Mouse (Mus musculus) urinary bladder, postnatal 4 days (tissue): ENCODE measurements around the gene Grrp1.
"Not testable (repeated sequence)": the region's sequence is repeated elsewhere in the genome, so short reads cannot be mapped to it uniquely, and the experiment has no call there.

ENCODE experiments used
- DNase-seq, 2 experiments: peaks; one replicate each; pipeline ENCODE4 v3.0.0; 2021 to 2022; ENCODE audit warnings: low spot score in 2 of 2

The Grrp1 gene

DNA sequence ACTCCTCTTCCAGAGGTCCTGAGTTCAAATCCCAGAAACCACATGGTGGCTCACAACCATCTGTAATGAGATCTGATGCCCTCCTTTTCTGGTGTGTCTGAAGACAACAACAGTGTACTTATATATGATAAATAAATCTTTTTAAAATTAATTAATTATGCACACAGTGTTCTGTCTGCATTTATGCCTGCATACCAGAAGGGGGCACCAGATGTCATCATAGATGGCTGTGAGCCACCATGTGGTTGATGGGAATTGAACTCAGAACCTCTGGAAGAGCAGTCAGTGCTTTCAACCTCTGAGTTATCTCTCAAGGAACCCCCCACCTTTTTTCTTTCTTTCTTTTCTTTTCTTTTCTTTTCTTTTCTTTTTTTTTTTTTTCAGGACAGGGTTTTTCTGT, 15.7 kb upstream of the Grrp1 start:
- not testable (repeated sequence) for DNase-seq

DNA sequence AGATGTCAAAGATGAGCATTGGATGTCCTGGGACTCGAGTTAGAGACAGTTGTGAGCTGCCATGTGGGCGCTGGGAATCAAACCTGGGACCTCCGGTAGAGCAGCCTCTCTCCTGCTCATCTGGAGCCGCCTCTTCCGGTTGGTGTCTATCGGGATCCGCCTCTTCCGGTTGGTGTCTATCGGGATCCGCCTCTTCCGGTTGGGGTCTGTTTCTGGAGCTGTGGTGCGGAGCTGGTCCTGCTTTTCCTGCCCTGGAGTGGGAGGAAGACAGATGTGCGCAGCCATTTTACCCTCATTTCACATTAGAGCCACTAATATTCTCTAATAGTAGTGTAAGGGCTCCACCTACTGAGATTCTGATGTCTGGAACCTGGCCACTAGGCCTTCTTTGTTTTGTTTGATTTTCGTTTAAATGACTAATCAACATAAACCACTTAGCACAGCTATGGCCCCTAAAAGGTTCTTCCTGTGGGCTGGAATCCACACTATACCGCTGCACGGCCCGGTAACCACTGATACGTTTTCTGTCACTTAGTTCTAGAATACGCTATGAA, 14.3 kb upstream of the Grrp1 start:
- DNase-seq: no peak

DNA sequence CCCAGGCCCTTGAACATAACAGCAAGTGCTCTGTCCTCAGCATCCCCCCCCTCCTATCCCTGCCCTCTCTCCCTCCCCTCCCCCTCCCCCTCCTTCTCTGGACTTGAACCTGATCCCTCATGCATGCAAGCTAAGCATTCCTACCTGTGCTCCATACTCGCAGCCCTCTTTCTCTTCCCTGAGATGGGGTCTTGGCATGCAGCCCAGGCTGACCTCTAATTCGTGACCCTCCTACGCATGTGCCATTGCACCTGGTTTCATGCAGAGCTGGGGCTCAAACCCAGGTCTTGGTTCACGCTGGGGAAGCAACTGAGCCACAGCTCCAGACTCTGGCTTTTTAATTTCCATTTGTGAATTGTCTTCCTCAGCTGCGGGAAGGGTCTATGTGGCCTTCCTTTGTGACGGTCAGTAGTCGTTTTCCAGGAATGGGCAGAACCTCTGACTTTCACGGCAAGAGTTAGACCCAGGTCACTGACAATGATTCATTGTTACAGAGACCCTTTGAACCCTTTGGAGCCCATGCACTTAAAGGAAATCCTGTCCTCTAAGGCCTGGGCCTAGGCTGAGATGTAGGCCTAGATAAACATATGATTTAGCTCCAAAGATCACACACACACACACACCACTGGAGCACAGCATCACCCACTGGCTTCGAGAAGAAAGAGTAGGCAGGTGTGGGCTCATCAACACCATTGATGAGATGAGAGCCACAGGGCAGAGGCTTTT, 12.1 kb upstream of the Grrp1 start:
- DNase-seq: no peak

DNA sequence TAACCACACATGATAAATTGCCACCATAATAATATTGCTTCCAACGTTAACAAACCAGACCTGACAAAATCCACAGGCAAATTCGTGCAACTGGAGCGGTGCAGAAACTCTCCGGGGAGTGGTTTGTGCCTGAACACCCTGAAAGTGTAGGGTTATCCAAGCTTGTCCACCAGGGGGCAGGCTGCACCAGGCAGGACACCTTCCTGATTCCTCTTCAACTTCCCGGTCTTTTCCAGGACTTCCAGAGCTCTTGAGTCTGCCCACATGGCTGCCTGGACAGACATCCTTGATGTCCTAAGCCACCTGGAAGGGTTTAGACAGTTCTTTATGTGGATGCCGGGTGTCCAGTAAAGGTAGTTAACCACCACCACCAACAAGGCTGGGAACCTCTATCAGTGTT, 9.3 kb upstream of the Grrp1 start:
- peak in 1 of 2 experiments; percentile 78 for DNase-seq

DNA sequence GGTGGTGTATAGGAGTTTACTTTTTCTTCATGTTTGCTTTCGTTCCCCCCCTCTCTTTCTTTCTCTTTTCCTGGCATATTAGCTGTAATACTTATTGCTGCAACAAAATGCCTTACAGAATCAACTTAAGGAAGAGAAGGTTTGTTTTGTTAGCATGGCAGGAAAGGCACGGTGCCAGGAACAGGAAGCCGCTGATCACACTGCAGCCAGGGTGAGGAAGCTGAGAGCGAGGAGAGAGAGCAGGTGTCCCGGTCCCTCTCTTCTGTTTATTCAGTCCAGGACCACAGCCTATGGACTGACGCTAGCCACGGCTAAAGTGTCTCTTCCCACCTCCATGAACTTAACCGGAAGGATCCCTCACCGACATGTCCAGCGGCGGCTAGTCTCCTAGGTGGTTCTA, 4.4 kb upstream of the Grrp1 start:
- DNase-seq: no peak

DNA sequence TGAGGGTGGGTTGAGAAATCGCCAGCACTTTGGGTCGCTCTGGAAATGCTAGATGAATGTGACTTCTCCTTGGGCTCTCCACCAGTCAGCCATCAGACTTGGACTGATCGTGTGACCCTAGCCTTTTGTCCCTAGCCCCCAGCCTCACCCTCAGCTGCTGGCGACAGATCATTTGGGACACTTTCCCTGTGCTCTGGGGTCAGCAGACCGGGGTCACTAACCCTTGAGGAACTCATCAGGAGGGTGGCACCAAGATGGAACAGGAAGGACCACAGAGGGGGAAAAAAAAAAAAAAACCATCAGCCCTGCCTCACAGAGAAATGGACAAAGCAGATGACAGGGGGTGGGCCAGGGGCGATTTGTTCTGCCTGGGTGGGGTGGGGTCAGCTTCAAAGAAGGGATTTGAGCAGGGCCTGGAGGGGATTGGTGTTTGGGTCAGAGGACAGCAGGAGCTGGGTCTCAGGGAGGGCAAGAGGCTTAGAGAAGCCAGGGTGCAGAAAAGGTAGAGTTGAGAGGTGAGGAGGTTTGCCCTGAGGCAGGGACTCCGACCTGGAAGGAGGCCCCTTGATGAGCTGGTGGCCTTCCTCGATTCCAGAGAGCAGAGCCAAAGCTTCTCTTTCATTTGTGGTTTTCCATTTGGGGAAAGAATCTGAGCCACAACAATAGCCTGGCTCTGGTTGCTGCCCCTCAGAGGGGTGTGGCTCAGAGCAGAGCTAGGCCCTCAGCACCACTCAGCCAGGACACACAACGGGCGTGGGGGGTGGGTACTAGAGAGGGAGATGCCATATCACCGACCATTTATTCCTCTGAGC, 3.5 kb upstream of the Grrp1 start:
- no peak for DNase-seq

DNA sequence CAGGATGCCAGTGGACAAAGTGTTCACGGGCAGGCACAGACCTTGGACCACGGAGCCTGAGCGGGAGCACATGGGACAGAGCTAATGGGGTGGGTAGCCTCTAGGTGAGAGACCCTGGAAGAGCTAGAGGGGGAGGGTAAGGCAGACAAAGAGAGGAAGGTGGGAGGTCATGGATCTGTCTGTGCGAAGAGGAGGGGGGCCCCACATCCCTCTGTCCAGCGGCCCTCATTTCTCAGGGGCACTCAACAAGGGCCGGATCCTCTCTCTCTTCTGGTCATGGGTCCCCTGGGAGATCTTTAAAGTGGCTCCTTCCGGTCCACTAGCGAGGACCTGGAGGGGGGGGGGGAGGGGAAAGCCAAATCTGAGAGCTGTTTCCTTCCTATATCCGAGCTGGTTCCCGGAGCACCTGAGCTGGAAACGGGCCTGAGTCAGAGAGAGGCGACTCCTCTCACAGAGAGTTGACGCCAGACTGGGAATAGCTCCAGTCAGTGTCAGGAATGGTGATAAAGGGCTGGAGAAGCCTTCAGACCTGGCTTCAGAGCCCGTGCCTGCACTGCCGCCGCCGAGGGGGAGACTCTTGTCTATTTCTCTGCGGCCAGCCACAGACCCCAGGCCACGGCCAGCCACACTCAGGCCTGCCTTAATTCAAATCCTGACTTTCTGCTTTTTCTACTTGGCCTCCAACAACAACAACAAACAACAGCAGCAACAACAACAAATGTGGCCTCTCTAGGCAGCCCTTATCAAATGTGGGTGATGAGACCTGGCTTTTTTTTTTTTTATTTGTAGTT, 2.7 kb upstream of the Grrp1 start:
- no peak for DNase-seq

DNA sequence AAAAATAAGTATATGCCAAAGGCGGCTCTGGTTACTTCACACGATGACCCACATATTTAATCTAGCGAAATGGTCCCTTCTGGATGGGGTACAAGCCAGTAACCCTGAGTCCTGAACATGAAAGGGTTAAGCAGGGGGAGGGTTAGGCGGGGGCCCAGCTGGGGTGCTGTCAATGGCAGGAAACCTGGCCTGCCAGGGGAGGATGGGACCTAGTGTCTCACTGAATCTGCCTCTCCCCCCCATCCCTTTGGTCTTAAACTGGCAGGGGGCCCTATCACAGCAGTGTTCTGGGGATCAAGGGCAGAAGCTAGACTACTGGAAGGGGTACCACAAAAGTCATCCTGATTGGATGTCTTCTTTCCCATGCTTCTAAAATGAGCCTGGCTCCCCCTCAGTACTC, 1.9 kb upstream of the Grrp1 start:
- no peak for DNase-seq

DNA sequence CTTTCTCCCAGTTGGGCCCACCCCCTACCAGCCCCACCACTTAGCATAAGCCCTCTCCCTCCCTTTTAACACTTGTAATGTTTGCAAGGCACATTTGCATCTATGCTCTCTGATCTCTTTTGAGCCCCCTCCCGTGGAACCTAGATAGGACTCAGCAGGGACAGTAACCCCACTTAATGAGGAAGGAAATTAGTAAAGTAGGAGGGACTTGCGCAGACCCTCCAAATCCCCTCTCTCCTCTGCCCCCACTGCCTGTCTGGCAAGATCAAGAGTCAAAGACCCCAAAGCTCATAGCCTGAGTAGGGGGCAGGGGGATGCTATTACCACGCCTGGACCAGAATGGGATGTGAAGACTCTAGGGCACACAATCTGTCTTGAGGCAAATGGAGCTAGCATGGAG, 929 bp upstream of the Grrp1 start:
- DNase-seq: no peak

DNA sequence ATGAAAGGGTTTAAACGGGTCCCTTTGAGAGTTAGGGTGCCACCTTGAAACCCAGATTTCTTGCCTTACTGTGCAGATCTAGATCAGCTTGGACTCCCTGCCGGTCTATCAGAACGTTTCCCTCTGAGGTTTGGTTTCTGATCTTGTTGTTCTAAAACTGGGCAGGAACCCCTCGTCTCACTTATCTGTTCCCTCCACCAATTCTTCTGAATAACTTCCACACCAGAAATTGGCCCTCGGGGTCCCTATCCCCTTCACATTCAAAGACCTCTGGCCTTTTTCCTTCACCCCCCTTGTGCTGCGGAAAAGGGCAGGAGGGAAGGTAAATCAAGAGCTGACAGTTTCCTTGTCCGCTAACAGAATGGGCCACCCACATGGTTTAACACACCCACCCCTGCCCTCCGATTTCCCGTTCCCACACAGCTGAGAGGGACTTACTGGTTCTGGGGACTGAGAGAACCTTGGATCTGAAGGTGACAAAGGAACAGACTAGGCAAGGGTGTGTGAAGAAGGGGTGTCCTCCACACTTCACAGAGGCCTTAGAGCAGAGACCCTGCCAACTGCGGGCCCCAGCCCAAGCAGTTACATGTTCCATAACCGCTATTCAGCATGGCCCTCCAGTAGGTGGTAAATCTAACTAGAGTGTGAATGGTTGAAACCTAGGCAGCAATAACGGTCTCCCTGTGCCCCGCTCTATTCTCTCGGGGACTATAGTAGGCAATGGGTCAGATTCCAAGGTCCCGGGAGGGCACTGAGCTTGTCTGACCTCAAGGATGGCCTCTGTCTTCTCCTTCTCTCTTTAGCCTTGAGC, 790 bp downstream of the Grrp1 start:
- DNase-seq: no peak

DNA sequence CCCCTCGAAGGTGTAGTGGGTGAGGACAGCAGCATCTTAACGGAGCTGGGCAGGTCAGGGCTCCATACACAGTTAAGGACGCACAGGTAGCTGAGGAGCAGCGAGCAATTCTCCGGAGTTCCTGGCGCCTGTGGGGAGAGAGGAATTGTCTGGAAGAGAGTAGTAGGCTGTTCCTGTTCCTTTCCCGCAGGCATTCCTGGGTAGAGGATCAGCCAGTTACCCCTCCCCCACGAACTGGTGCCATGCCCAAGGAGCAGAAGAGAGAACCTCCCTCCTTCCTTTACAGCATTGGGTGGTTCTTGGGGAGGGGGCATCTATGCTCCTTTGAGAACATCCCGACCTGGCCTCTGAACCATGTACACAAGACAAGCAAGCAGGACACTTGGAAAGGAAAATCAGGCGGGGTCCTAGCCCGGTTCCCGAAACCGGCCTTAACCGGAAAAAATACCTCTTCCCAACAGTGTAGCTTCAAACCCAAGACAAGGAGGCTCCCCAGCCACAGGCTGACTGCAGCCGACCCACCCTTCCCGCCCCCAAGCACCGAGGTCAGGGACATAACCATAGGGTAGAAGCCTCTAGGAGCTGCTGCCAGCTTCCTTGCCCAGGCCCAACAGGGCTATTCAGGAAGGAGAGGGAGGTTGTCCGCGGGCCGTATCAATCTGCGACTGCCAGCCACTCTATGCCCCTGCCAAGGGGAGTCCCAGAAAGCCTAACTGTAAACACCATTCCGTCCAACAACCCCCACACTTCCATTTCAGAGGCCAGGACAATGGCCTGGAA, 1.6 kb downstream of the Grrp1 start:
- DNase-seq: no peak

DNA sequence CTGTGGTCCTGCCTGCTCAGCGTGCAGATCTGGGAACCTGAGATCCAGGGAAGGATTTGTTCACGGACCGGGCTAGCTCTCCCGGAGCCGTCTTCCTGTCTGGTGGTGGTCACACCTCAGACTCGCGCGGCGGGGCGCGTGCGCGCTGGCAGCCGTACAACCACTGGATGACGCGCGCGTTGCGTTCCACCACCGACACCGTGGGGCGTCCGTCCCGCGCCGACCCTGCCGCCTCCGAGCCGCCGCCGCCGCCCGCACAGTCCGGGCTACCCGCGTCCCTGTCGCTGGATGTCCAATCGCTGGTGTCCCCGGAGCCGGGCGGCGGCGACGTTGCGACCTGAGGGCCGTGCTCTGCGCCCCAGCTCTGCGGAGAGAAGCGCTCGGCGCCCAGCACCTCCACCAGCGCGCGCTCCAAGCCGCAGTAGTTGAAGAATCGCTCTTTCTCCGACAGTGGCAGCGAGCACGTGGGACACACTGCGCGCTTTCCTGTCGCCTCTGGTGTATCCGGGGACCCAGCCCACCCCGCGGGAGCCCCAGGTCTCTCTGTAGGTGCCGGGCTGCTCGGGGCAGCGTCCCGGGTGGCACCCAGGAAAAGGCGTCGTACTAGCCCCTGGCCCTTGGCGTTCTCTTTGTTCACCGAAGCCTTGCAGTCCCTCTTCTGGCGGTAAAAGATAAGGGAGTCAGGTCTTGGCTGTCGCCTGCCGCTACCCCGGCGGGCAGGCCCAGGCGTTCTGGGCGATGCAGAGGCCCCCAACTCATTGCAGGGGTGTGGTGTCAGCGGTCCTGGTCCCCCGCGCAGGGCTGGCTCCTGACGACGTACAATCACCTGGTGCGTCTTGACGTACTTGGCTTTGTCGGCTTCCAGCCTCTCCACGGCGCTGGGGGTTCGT, 2.4 kb downstream of the Grrp1 start:
- no peak for DNase-seq

DNA sequence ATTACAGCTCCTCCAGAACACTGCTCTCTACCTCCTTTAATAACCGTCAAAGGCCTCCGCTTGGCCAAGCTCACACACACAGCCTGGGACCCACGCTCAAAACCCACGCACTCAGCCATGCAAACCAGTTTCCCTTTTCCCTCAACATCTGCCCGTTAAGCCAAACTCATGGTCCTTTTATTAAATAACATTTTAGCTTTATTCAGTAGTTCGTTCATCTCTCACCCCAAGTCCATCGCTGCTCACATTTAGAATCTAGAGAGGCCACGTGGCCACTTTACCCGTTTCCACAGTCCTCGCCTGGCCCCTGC, 3.0 kb downstream of the Grrp1 start:
- no peak for DNase-seq

DNA sequence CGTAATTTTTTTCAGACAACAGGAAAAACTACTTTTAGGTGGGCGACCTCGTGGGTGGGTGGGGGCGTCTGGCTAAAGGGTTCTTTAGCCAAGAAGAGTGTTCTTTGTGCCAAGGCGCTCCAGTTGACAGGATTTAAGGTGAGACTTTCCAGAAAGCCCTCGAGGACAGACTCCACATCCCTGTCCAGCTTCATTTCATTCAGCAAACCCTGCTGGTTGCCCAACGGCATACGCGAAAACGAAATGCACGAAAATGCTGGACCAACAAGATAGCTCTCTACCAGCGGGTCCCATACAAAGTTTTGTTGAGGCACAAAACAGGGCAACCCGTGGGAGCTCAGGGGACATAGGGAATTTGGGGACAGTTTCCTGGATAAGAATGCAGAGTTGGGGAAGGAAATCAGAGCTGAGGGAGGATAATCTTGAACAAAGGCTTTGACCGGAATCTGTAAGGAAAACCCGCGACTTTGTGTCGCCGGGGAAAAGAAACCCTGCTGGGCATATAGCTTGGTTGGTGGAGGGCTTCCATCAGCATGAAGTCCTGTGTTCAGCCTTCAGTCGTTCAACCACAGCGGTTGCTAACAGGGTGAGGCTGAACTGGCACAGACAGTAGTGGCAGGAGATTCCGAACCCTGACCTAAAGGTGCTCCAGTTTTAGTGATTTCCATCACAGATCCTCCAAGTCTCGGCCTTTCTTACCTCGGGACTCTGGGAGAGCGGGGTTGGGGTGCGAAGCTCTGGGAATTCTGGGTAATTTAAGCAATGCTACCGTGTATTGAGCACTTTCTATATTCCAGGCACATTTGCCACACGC, 3.6 kb downstream of the Grrp1 start:
- no peak for DNase-seq

DNA sequence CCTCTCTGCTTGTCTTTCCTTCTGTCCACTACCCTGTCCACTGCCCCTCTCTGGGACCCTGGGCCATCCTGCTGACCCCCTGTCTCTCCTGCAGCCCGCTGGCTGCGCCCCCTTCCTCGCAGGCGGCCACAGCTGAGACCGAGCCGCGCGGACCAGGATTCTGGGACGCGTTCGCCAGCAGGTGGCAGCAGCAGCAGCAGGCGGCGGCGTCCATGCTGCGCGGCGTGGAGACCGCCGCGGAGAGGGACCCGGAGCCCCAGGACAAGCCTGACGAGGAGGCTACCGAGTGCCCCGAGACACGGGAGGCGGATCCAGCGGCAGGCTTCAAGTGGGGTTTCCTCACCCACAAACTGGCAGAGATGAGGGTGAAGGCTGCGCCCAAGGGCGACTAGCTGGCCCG, 4.3 kb downstream of the Grrp1 start:
- DNase-seq: peak; percentile 61 to 81

DNA sequence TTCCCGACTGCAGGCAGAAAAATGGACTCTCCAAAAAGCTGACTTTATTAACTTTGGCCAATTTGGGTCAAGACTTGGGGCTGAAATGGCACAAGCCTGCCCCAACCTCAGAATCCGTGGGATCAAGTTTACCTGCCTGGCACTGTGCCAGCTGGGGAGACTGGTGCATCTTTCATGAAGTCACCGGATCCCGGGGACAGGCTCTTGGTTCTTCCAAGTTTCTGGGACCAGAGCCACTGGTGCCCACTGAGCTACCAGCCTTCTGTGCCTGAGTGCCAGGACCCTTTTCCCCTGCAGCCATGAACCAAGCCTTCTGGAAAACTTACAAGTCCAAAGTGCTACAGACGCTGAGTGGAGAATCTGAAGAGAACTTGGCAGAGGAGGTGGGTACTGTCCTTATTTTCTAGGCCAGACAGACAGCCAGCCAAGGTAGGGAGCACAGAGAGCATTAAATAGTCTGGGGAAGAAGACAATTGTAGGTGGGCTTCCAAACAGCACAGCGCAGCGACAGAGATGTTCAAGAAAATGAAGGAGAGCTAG, 7.1 kb downstream of the Grrp1 start, which contains the start of gene Gm30191:
TSS of gene Gm30191 (plus strand) at position 217 of the 540 bp plus-strand sequence.
- DNase-seq: no peak

DNA sequence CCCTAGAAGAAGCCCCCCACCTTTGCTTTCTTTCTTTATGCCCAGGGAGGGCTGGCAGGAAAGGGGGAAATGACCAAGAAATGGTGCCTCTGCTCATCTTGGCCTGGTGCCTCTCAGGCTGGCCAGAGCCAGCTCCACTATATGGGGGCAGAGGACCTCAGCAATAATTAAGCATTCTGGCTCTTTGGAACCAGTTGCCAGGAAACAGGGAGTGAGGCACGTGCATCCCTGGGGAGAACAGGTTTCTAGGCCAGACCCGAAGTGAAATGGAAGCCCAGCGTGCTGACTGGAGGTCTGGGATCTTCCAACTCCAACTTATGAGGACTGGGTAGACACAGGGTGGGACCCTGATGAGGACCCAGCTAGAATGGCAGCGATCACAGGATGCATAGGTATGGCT, 7.7 kb downstream of the Grrp1 start:
- no peak for DNase-seq

DNA sequence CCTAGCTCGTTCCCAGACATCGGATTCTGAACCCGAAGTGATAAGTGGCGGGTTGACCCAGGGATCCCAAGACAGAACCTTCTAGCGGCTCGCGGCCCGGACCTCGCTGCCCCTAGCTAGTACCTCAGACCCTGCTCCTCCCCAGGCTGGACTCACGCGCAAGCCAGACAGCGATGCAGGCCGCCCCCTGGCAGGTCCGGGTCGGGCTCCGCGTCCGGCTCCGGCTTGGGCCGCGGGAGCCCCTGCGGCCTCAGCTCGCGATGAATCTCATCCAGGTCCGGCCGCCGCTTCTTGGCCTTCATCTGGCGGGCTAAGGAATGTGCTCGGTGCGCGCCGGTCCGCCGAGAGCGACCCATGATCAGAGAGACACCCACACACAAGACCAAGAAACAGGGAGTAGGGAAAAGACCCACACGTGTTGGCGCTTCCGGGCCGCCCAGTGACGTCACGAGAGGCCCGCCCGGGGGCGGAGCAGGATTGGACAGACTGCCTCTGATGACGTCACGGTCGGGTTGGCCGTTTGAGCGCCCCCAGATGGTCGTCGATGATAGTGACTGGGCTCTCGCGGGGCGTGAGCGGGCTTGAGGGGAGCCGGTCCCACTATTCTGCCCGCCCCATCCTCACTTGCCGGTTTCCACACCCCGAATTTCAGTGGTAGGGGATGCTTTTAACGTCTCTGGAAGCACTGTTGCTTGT, 8.6 kb downstream of the Grrp1 start, which contains the start of gene Zfp593:
TSS of gene Zfp593 (minus strand) at position 445 of the 696 bp plus-strand sequence.
- DNase-seq: peak; percentile 90 to 97
